Mouse (Mus musculus): Measurements from ENCODE around the gene Arhgap42. TPM values are rescaled to one million over a fixed set of nuclear protein-coding genes. Genes with fewer than 3 reads are reported as not detected.

Gene Arhgap42
- total RNA-seq, 2 experiments from 2014 or later: 8.0 to 8.5 TPM

DNA sequence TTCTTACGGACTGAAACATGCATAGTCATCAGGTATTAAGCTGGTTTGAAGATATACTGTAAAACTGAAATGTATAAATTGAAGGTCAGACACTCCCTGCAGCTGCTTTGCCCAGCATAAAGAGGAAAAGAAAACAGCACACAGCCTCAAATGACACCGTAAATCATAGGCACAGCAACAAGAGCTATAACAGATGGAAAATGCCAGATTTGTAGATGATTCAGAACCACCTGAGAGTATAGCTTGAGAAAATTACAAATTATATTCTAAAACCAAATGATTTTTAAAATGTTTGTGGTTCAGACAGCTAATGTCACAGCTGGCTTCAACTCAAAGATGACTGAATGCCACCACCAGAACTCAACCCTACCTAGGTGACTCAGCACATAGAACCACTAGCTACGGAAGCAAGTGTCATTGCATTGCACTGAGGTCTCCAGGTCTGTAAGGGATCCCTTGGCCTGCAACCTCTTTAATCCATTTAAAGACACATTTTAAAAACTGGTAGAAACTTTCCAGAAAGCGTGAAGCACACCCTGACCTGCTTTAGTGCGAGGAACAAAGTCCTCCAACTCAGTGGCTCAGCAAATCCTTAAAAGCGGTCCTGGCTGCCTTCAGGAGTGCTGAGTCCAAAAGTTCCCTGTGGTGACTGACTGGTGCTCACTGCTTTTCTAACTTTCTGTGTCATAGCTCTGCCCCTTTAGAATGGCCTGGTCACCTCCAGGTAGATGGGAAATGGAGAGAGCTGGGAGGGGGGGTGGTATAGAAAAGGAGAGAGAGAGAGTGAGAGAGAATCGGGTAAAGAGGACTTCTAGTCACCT lies 94.4 kb downstream of the Arhgap42 start:
- intact Hi-C loops (cut with DNase I): no loop called here
- no peak for DNase-seq

DNA sequence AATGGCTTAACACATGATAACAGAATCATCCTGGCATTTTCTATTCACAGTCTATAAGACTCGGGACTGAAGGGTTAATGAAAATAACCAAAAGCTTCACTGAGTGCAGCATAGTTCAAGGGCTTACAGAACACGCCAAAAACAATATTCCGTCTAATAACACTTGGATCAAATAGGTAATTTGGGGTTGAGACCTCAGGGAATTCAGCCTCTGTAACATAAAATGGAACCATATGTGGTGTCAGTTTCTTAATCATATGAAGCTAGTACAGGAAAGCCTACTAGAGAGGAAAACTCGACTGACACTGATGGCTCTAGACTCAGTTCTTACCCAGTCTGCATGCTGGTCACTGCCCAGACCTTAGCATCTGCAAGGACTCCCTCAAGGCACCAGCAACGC lies 95.8 kb downstream of the Arhgap42 start:
- DNase-seq: no peak
- intact Hi-C loops (cut with DNase I): no loop called here

DNA sequence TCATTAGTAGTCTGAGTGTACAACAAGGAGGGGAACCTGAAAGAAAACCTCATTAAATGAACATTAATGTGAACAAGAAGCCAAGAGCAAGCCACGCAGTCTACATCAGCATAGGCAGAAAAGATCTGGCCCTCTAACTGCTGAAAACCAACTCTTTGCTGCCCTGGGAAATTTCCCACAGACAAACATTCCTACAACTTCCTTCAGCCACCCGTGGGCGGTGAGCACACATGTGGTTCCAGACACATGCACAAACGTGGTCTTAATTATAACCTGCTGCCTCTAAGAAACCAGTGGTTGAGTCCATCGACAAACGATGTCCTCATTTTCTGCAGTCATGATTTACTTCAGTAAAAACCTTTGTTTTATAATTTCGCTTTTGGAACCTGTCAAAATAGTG lies 96.3 kb downstream of the Arhgap42 start:
- intact Hi-C loops (cut with DNase I): no loop called here
- DNase-seq: no peak

DNA sequence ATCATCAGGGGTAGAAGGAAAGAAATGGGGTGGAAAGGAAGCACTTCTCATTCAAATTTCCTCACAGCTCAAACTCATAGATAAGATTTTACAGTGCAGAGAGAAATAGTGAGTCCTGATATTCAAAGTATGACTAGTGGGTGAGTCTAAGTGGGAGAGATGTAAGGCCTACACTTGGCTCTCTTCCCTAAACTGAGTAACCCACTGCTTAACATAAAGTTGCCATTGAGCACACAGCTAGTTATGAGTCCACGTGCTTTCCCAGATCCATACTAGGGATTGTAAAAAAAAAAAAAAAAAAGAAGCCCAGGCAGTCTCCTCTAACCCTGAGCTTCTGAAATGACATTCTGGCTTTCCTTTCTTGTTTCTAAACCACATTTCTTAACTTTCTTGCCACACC lies 96.8 kb downstream of the Arhgap42 start:
- intact Hi-C loops (cut with DNase I): no loop called here
- DNase-seq: no peak

DNA sequence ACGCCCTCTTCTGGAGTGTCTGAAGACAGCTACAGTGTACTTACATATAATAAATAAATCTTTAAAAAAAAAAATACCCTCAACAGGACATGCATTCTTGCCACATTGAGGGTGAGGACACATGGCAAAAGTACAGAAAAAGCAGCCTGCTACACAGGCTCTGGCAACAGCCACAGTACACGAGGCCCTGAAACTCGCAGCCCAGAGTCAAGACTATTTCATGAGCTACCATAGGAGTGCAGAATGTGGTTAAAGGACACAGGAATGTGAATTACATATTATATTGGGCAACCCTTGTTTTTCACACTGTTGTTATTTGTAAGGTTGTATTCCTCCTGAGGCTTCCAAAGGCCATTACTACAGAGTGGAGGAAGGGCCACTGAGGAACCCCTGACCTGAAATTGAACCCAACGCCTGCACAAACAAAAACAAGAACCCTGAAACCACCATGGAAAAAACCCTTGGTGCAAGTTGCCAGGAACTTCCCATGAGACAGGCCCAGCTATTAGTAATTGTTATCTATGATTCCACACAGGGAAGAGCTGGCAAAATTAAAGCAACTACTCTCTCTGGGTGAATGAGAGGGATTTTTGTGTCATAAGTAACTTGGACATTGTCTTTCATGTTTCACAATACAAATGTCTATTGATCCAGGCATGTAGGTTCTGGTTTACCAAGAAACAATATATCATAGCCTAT lies 109.8 kb downstream of the Arhgap42 start:
- peak; percentile 18 to 46 for DNase-seq

DNA sequence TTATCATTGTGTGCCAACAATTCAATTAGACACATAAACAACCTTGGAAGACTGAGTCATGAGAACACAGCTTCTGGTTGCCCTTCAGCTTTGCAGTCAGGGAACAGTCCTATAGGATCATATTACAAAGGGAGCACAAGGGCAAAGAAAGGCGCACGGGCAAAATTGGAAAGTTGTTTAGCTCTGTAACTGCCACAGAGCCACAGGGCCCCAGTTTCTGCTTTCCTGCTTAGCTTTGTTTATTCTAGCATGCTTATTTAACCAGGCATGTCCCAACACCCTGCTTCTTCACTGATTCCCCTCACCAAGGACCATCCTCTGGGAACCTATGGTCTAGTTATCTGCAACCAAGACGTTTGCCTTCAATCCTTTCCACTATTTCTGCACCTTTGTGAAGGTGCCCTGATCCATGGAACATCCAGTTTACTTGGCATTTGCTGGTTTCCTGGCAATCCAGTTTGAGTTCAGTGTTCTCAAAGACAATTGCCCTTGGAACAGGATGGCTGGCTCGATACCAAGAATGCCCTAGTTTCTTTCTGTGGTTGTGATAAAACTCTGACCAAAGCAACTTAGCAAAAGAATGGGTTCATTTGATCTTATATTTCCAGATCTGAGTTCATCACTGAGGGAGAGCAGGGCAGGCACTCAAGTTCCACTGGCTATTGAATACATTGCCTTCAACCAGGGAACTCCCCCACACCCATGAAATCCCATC lies 111.7 kb downstream of the Arhgap42 start:
- intact Hi-C loops (cut with DNase I): no loop called here
- peak in 1 of 2 experiments; percentile 25 for DNase-seq

More for the DNA sequence above, 109.8 kb downstream of the Arhgap42 start:
- intact Hi-C loops (cut with DNase I): no loop called here

DNA sequence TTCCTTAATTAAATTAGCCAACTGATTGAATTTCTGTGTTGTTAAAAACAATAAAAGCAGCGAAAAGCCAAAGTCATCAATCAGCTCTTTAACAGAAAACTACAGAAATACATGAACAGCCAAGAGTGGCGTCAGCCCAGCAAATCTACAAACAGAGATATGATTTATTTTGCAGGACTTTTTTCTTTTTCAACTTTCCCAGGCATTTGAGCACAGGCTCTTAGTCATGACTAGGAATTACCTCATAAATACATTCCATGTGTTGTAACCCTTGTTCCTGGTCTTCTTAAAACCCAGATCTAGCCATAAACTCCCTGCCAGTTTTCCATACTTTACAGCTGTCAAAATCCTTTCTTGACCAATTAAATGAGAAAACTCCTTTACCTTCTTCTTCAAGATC lies 114.7 kb downstream of the Arhgap42 start:
- no peak for DNase-seq
- intact Hi-C loops (cut with DNase I): no loop called here

DNA sequence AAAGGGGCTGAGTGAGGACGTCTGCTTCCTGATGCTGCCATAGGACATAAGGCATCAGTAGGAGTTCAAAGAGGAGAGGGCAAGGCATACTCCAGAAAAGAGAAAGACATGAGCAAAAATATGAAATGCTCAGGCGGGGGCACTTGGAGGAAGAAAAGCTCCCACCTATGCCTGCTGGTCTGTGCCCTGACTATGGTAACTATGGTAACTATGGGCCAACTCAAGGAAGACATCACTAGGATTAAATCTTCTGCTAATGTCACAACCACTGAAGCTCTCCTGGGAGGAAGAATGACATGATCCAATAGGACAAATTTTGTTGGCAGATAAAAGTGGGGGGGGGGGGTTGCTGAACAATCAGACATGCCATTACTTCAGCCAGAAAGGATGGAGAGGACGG lies 124.6 kb downstream of the Arhgap42 start:
- intact Hi-C loops (cut with DNase I): no loop called here
- no peak for DNase-seq

DNA sequence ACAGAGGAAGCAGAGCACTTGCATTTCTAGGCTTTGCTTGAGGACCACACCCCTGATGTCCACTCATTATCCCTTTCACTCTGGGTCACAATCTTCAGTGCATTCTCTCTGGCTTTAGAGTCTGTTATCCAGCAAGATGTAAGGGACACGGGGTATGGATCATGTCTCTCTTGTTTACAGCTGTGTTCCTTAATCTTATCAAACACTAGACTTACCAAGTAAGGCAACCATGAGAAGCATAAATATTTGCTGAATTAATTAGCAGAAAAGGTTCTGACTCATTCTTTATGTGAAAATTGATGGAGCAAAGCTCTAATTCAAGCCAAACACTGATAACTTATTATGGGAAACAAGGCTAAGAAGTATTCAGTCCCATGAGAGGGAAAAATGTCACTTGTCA lies 125.1 kb downstream of the Arhgap42 start:
- no peak for DNase-seq
- intact Hi-C loops (cut with DNase I): no loop called here

DNA sequence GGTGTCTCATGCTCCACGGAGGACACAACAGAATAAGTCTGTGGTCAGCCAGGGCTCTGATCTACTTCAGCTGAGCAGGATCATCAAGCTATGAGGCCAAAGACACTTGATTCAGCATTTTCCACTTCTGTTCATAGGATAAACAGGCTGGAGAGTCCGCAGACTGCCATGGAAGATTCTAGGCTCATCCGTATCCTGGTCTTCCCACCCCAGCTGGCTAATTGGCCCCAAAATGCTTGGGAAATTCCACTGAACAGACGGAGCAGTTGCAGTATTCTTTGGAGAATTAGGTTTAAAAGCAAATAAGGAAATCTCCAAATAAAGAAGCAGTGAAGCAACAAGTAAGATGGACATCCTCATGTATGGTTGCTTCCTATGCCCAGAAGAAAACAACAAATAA lies 126.0 kb downstream of the Arhgap42 start:
- peak; percentile 18 to 58 for DNase-seq
- intact Hi-C loops (cut with DNase I): no loop called here

DNA sequence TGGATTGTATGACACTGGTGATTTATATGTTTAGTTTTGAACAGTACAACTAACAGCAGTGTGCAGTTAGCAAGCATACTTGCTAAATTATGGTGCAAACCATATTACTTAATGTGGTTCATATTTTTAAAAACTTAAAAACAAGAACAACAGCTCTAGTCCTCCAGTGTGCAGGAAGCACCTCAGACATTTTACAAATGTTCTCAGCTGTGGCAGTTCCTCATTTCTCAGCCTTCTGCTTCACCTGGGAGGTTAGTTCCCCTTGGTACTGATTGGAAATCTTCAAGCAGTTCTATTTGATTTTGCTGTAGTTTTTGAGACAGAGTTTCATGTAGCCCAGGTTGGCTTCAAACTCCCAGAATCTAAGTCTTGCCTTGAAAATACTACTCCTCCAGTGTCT lies 131.2 kb downstream of the Arhgap42 start:
- no peak for DNase-seq
- intact Hi-C loops (cut with DNase I): no loop called here

DNA sequence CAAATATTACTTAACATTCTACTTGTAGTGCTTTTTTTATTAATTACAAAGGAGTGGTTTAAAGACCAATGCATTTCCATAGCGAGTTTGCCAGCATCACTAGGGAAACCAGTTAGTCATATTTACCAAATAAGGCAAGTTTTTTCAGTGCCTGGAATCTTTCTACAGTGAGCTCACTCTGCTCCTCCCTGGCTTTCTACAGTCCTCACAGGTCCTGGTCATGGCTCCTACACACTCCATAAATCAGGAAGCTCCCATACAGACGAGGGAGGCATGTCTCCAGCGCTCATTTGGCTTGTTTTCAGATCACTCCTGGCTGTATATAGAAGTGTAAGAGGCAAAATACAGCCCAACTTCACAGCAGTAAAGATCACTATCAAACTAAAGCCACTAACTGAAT lies 134.1 kb downstream of the Arhgap42 start:
- DNase-seq: no peak
- intact Hi-C loops (cut with DNase I): no loop called here

DNA sequence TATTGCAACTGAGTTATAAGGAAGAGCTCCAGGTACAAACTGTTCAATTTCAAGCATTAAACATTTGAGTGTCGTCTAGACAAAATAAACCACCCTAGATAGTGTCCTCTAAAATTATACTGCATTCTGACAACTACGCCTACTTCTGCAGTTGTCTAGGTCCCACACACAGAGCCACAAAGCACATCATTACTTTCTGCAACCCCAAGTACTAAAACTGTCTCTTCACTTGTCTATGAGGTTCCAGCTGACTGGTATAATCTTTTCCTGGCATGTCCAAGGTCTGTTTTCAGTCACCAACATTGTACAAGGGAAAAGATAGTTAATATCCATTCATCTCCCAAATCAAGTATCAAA lies 136.8 kb downstream of the Arhgap42 start:
- intact Hi-C loops (cut with DNase I): no loop called here
- no peak for DNase-seq

DNA sequence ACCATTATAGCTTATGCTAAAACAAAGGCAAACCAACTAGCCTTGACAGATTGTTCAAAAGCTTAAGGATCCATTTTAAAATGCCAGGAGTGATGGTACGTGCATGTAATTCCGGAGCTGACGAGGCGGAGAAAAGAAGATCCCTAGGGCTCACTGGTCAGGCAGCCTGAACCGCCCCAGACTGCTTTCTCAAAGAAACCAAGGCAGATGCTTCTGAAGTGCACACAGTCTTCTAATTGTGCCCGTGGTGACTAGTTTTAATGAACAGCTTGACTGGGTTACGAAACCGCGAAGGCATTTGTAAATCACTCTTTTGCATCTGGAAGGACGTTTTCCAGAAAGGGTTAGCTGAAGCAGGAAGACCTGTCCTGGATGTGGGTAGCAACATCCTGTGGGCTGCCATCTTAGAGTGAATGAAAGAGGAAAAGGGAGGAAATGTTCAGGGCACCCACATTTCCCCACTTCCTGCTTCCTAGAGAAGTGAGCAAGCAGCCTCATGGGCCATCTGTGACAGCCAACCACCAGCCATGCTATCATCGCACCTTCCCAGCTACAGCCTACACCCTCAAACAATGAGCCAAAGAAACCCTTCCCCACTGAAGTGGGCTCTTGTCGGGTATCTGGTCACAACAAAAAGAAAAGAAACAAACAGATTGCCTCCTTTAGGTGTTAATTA lies 137.3 kb downstream of the Arhgap42 start:
- no peak for DNase-seq
- intact Hi-C loops (cut with DNase I): no loop called here

DNA sequence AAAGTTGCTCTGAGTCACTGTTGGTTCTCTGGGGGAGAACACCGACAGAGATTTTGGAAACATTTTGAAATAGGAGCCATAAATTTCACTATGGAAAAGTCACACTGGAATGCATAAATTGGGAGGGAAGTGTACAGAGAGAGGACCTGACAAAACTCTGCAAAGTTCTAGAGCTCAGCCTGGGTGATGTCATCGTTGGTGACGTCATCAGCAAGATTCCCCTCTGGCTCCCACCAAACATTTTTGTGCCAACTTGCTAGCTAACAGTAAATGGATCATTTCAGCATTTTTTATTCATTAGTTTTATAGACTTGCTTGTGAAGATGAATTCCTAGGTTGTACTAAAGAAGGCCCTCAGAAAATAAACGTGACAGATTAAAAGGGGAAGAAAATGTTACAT lies 137.8 kb downstream of the Arhgap42 start:
- intact Hi-C loops (cut with DNase I): no loop called here
- peak in 1 of 2 experiments; percentile 20 for DNase-seq

DNA sequence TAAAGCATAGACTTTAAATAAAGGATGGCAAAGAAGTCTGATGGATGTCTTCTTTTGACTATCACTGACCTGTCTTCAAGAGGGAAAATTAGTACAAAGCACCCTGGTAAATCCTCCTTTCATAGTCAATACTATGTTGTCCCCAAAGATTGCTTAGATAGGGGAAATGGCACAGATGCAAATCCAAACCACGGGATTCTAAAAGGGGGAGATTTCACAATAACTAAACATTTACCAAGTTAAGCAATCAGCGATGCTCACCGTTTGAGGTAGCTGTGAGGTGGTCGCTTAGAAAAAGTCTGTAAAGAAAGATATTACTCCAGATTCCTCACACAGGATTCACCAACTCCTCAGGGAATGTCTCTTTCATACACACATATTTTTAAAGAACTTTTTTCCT lies 141.1 kb downstream of the Arhgap42 start:
- DNase-seq: no peak
- intact Hi-C loops (cut with DNase I): no loop called here

DNA sequence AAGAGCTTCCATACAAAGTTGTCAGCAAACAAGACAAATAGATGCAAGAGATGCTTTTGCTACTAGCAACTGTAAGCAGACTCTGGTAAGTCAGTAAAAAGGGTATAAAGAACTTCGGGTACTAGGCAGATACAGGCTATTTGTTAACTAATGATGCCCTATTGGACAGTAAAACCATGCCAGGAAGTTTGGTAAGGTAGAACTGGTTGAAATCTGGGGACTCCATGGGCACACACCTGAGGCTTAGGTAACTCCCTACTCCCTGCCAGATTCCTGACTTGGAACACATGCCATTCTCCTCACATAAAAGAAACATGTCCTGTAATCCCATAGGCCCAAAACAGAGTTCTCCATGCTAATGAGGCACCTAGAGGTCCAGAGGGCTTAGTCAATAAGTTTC lies 142.1 kb downstream of the Arhgap42 start:
- no peak for DNase-seq
- intact Hi-C loops (cut with DNase I): no loop called here

DNA sequence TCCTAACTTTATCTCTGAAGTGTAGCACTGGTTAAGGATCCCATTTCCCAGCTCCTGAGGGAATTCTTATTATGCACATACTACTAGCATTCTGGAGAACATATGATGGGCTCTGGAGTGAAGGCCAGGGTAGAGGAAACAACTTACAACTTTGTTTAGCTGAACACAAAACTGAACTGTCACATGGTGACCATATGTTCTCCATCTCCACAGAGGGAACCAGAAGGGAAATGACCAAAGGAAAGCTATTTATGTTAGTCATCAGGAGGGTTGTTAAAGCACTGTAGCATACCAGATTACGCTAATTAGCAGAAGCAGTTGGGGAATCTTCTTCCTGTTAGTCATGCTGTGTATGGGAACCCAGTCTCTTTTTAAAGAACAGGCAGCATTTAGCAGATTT lies 145.8 kb downstream of the Arhgap42 start:
- DNase-seq: no peak
- intact Hi-C loops (cut with DNase I): no loop called here

DNA sequence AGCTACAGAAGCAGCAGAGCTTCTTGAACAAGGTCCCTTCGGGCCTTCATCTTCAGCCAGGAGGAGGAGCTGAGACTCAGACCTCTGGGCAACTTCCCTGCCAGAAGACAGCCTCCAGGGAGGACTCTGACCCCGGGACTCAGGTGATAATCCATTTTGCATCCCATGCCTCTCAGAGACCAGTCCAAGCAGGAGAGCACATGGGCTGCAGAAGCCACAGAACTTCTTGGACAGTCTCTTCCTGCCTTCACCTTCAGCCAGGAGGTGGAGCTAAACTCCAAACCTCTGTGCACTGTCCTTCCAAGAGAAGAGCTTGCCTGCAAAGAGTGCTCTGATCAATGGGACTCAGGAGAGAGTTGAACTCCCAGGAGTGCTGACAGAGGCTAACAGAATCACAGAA lies 155.5 kb downstream of the Arhgap42 start:
- DNase-seq: peak; percentile 15 to 19
- intact Hi-C loops (cut with DNase I): no loop called here

DNA sequence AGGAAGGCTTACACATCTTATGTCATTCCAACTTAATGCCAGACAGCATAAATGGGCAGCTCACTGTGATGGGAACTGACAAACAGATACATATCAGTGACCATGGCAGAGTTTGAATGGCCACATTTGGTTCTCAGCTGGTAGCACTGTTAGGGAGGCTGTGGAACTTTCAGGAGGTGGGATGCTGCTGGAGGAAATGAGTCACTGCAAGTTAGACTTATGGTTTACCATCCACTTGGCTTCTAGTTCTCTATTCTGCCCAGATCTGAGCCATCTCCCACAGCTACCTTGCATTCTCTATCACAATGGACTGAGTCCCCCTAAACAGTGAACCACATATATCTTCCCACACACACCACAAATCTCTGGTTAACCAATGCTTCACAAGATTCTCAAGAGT lies 186.0 kb downstream of the Arhgap42 start:
- DNase-seq: no peak
- intact Hi-C loops (cut with DNase I): no loop called here

DNA sequence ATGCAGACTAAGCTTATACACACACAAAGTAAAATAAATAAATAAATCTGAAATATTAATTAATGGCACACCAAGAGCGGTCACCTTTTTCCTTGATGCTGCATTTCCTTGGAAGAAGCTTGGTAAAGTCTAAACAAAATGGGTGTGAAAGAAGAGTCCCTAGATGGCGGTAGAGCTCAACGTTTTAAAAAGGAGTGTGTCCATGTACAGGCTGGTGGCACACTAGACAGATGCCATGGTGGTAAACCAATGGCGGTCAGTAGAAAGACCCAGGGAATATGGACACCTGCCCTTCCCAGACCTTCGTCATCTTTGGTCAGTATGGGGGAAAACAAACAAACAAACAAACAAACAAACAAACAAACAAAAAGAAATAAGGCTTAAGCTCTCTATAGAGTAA lies 187.7 kb downstream of the Arhgap42 start:
- DNase-seq: peak; percentile 17 to 22
- intact Hi-C loops (cut with DNase I): loop anchor here (2.0 kb wide), 1 partner anchor 186 kb away; no protein-coding TSS in a partner anchor

Data from heart, postnatal 14 days (tissue).